Mouse (Mus musculus) embryo, embryonic 11.5 days (tissue): ENCODE measurements around the gene Mrps36.
A peak's percentile ranks its signal among the peaks of the same experiment; 100 is the strongest.
"Not testable (repeated sequence)": the region's sequence is repeated elsewhere in the genome, so short reads cannot be mapped to it uniquely, and the experiment has no call there.

ENCODE experiments used
- DNase-seq: peaks from one replicate; pipeline ENCODE4 v3.0.0-alpha.2; 2012; ENCODE audit warnings: low read depth, low spot score

Gene Mrps36

DNA sequence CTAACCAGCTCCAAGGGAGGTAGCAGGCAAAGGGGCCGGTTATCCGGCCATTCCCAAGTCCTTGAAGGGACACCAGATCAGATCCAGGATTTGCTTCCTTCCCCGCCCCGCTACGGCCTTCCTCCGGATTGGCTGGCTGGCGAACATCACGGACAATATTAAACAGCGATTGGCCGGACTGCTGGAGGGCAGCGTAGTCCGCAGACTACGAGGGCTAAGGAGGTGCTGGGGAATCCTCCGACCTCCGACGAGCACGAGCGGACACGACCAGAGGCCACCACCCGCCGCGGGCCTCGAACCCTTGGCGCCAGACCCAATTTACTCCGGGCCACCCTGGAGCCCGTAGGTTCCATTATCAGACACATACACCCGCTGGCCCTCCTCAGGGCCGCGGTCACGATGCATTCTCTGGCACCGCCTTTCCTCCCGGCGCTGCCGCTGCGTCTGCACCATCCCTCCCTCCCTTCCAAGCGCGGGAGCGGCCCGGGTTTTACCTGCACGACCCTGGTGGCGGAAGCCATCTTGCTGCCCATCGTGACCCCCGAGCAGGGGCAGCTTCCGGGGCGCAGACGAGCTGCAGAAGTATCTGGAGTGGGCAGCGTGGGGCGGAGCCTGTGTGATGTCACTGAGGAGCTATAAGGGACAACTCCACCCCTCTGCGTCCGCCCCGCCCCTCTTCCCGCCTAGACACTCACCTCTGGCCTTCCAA, at the start of gene Mrps36:
Gene Mrps36 (minus strand): TSS at position 624 of the 709 bp plus-strand sequence.
- DNase-seq: peak; percentile 83

DNA sequence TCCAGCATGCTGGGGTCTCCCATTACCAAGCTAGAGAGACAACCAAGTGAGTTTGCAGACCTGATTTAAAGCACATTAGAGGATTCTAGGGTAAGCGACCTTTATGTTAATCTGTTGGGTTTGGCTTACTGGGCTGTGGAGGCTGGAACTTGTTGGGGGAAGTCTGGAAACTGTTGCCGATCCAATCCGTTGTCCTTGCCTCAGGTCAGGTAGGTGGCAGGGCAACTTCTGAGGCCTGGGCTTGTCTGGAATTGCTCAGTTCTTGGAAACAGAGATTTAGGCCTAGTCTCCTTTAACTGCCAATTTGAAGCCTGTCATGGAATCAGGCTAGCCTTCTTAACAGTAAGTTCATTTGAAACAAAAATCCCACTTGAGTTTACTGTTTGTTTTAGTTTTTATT, 44.6 kb upstream of the Mrps36 start:
- DNase-seq: no peak

GRCm38 (mm10) chr13:100788057-100788456, 43.6 kb upstream of the Mrps36 start:
- DNase-seq: not testable (repeated sequence)

DNA sequence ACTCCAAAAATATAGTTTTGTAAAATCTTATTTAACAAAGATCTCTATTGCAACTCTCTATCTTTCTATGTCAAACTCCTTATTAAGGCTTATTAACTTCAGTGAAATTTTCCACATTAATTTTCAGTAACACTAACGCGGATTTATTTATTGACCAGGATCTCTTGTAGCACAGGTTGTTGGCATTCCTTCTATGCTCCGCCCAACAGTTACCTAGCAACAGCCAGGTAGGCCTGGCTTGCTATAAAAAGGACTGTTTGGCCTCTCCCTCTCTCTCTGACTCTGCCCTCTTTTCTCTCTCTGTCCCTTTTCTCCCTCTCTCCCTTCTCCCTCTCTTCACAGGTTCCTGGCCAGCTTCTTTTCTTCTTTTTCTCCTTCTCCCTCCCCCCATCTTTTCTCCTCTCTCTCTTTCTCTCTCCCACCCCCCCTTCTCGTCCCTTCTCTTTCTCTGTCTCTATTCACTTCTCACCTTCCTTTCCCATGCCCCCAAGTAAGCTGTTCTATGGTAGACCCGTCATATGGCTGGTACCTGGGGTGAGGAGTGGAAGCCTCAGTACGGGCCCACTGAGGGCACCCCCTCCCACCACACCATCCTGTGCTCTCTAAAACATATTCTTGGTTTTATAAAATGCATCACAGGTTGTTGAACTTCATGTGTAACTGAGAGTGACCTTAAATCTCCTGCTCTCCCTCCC, 43.0 kb upstream of the Mrps36 start:
- no peak for DNase-seq

DNA sequence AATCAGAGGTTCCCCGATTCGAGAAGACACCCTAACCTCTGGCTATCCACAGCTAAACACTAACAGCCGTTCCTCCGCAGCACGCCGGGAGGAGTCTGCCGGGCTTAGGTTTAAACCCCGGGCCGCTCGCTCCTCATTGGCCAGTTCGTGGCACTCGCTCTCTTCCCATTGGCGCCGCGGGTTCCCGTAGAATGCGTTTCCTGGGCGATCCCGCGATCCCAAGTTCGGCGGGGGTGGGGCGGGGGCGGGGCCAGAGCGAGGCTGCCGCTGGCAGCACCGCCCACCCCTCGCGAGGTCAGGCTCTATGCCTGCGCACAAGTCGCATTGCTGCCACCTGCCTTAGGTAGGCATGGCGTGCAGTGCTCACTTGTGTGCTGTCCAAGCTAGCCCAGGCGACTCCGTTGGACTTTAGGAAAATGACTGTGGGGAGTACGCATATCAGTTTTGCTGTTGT, 42.0 kb upstream of the Mrps36 start, which contains the start of gene Ccnb1:
Gene Ccnb1 (minus strand): TSS at position 157 of the 454 bp plus-strand sequence.
- DNase-seq: peak; percentile 93

- DNase-seq: no peak
Observed at GRCm38 (mm10) chr13:100785806-100786413, 41.5 kb upstream of the Mrps36 start.

DNA sequence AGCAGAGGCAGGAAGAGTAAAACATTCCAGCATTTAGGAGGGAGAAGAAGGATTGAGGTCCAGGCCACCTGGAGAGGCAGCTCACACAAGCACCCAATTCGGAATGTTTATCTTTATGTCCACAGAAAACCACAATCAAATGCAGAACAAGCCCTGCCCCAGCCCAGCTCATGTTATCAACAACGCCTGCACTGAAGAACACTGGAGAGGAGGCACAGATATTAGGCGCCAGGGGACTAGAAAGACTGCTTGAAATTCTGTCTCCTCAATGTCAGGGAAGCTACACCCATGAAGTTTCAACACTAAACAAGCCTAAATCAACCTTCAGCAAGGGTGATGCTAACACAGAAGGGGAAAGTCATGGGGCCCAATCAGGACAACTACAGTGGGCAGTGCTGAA, 33.0 kb upstream of the Mrps36 start:
- no peak for DNase-seq

DNA sequence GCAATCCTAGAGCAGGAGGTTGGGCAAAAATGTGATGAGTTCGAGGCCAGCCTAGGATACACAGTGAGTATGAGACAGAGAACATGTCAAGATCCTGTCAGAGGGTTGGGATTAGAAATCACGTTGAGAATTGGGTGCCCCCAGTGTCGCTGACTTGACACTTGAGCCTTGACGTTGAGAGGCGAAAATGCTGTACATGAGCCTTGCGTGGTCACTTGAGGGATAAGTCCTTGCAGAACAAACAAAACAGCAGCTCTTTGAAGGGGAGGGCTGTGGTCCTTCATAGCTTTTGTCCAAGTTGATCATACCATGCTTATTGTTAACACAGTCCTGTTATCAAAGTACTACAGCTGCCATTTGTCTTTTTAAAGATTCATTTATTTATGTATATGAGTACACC, 32.3 kb upstream of the Mrps36 start:
- DNase-seq: no peak

- DNase-seq: no peak
Observed at GRCm38 (mm10) chr13:100776056-100776419, 31.6 kb upstream of the Mrps36 start.

DNA sequence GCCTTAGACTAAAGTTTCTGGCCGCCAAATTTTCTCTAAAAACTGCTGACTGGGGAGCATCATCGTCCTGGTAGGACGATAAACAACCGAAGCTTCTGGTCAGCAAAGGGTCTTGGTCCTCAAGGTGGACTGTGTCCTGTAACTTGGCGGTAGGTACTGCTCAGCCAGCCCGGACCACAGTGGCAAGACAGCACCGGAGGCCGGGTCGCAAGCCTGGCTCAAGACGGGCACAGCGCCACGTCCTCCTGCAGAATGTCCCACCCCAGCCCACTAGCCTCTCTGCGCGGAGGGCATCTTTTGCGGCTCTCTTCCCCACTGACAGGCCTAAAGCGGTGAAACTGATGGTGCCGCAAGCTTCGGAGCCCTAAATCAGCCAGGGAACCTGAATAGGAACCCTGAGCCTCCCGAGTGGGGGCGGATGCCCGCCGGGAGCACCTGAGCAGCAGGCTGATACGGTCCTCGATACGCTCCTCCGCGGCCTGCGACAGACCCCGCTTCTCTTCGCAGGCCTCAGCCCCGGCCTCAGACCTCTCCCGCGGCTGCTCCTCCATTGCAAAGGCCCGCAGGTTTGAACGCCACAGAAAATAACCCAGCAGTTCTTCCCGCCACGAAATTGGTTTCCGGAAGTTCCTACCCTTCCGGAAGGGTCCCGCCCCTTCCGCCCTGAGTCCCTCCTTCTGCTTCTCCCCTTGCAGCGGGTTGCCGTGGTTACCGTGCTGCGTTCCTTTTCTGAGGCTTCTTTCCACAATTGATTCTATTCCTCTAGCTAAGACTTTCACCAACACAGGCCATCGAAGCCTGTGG, 31.0 kb upstream of the Mrps36 start, which contains the start of gene Cenph:
Gene Cenph (minus strand): TSS at position 648 of the 804 bp plus-strand sequence.
- DNase-seq: peak; percentile 82

DNA sequence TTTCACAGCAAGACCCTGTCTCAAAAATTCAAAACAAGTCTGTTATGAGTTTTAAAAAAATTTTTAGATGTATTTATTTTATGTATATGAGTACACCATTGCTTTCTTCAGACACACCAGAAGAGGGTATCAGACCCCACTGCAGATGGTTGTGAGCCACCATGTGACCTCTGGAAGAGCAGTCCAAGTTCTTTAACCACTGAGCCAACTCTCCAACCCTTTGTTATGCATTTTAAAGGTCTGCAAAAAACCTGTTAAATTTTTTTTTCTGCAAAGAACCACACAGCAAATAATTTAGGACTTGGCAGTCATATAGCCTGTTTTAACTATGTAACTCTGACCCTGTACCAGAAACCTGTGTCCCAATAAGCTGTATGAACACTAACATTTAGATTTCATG, 30.2 kb upstream of the Mrps36 start:
- no peak for DNase-seq

GRCm38 (mm10) chr13:100755329-100755728, 10.9 kb upstream of the Mrps36 start:
- DNase-seq: no peak

DNA sequence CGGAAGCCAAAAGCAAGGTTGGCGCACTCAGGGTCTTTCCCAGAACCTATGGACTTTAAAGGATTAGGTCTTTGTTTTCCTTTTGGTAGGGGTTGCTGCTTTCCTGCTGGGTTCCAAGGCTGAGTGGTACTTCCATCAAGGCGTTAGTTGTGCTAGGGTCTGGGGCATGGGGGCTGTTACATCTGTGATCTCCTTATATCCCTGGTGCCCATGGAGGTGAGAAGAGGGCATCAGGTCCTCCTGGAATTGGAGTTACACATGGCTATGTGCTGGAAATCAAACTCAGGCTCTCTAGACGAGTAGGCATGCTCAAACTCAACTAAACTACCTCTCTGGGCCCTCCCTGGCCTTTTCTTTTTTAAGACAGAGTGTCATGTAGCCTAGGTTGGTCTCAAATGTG, 9.7 kb upstream of the Mrps36 start:
- DNase-seq: no peak

- DNase-seq: no peak
Observed at GRCm38 (mm10) chr13:100753011-100753410, 8.6 kb upstream of the Mrps36 start.

DNA sequence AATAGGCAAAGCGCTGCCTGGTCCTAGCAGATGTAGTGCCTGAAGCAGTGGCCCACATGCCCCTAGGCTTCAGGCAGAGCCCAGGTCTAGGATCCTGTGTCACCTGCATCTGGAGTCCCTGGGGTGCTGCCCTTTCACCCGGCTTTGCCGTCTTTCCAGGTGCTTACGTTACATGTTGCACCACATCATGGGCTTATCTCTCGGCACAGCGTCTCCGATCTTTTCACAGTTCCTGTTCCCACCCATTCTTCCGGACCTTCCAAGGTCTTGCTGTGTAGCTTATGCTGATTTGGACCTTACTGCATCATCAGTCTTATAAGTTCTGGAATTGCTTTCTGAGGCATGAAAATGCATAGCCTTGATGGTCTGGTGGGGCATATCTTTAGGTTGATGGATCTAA, 8.1 kb upstream of the Mrps36 start:
- no peak for DNase-seq

GRCm38 (mm10) chr13:100751402-100751801, 6.9 kb upstream of the Mrps36 start:
- no peak for DNase-seq

DNA sequence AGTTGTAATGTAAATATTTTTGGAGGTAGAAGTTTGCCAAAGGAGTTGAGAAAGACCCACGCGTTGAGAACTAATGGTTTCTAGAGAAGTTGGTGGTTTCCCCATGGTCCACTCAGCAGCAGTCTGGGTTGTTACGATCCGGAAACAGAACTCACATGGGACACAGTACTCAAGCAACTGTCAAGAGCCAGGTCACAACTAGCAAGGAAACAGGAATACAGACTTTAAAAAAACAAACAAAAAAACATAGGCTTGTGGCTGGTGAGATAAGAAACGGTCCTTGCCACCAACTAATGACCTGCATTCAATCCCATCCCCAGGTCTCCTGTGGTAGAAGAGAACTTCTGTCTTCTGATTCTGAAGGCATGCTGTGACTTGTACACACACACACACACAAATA, 6.3 kb upstream of the Mrps36 start:
- no peak for DNase-seq

- no peak for DNase-seq
Observed at GRCm38 (mm10) chr13:100748638-100749037, 4.2 kb upstream of the Mrps36 start.

DNA sequence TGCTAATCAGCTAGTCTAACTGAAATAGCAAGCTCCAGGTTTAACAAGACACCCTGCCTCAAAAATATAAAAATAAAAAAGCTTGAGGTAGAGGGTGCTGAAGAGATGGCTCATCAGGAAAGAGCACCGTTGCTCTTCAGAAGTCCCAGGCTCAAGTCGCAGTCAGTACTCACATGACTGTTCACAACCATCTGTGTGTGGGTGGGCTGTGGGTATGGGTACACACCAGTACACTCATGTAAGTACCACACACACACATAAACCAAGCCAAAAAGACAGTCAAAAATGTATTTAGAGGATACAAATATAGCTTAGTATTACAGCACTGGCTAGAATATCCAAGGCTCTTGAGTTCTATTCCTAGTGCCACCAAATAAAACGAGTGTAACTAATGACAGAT, 1.6 kb upstream of the Mrps36 start:
- no peak for DNase-seq

DNA sequence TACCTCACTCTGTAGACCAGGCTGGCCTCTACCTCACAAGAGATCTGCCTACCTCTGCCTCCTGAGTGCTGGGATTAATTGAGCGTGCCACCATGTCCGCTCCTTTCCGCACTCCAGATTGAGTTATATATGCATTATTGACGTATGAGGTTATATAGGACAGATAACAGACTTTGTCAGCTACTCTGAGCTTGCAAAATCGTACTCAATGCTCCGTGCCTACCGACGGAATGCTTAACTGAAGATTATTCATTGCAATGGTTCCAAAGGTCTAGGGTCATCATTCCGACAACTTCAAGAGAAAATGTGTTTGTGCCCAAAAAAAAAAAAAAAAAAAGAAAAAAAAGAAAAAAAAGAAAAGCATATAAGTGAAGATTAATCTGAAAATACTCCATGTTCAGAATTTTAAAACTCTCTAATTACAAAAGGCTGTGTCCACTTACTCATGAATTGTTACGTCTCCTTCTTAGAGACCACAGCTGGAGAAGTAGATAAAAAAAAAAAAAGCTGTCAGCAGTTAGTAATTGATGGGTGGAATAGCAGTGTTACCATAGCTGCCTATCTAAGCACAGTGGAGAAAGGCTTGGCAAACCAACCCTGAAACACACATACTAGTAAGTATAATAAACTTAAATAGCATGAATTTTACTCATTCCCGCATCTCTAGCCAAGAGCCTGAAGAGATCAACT, 968 bp downstream of the Mrps36 start:
- no peak for DNase-seq

DNA sequence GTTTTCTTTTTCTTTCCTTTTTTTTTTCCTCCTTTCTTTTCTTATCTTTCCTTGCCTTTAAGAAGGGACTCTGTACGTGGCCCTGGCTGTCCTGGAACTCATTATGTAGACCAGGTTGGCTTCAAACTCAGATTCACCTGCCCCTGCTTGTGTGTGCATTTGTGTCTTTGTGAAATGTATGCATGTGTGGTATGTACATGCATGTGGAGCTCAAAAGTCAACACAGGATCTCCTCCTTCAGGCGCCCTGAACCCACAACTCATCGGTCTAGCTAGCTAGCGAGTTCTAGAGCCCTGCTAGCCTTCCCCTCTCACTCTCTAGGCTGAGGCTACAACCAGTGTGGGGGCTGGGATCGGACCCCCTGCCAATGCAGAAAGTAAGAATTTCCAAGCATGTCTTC, 1.6 kb downstream of the Mrps36 start:
- no peak for DNase-seq
